Mouse (Mus musculus) thymus, postnatal 25 days (tissue): ENCODE results near the gene Kcnf1.

Experiments used
- DNase-seq: peaks from one replicate; pipeline ENCODE4 v3.0.0; 2022

Gene Kcnf1

DNA sequence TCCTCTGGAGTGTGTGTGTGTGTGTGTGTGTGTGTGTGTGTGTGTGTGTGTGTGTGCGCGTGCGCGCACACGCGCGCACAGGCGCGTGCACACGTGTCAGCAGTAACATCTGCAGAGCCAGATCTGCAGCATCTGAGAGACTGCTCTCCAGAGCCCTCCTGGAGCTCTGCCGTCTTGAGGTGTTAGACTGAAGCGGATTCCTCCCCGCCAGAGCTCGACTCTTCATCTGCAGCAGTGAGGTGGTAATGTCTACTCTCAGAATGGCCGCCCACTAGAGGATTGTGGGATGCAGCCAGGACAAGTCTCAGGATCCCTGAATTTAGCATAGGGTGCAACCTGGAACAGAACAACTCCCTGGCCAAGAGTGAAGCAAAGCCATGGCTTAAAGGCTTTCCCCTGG lies 19.1 kb downstream of the Kcnf1 start:
- DNase-seq: no peak

- no peak for DNase-seq
These were observed 20.9 kb downstream of the Kcnf1 start for GRCm38 (mm10) chr12:17155781-17156180.

DNA sequence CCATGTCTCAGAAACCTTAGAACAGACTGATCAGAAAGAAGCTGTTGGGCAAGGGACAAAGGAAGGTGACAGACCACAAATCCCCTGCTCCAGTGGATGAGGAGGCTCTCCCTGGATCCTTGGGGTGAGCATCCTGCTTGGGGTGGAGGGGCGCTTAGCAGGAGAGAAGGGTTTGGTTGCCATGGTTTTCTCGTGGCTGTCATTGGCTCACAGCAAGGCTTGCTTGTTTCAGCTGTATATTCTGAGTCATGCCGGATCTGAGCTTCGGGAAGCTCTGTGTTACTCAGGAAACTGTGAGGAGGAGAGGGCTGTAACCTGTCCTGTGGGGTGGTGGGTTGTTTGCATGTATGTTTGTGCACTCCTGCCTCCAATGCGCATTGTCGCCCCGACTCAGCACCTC lies 23.8 kb downstream of the Kcnf1 start:
- no peak for DNase-seq

DNA sequence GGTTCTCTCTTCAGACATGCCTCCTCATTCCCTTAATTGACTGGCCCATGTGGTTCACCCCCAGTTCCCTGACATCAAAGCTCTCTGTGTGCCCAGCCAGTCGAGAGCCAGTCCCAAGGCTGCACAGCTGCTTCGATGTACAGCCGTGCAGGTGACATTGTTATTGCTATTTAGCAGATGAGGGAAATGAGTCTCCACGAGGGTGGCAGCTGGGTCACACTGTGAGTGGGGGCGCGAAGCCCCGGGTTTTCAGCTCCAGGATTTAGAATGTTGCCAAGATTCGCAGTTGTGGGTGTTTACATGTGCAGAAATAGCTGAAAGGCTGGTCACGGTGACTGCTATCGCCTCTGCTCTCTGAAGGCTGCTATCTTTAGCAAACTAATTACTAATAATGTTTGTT lies 27.8 kb downstream of the Kcnf1 start:
- DNase-seq: no peak

GRCm38 (mm10) chr12:17141791-17142190 lies 34.9 kb downstream of the Kcnf1 start:
- no peak for DNase-seq

DNA sequence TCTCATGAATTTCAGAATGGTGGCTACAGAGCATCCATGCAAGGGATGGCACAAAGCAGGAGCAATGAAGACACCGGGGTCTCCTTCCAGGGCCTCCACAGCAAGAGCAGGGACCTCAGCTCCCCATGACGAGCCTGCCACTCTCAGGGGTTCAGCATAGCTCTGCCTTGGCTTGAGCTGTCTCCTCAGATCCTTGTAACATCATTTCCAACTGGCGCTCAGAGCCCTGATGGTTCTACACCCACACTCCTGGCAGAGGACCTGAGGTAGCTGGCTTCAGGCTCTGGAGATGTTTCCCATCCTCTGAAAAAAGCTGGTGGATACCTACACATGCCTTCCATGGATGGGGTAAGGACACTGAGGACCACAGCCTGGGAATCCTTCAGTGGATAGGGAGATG lies 36.3 kb downstream of the Kcnf1 start:
- no peak for DNase-seq

GRCm38 (mm10) chr12:17134546-17135096 lies 42.1 kb downstream of the Kcnf1 start:
- DNase-seq: no peak

DNA sequence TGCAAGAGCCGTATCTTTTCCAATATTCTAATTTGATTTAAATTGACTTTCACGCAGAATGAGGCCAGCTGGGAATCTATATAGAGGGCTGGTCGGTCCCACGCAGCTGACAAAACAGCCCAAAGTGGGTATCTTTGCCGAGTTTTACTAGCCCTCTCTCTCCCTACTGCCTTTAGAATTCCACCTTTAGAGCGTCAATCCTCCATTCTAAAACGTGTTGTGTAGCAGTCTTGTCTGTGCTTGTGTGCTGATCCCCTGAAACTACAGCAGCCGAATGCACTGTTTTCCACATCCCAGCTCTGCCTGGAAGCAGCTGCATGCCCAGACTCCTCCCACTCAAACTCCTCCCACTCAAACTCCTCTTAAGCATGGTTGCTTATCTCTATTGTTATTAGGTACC lies 44.4 kb downstream of the Kcnf1 start:
- DNase-seq: no peak

DNA sequence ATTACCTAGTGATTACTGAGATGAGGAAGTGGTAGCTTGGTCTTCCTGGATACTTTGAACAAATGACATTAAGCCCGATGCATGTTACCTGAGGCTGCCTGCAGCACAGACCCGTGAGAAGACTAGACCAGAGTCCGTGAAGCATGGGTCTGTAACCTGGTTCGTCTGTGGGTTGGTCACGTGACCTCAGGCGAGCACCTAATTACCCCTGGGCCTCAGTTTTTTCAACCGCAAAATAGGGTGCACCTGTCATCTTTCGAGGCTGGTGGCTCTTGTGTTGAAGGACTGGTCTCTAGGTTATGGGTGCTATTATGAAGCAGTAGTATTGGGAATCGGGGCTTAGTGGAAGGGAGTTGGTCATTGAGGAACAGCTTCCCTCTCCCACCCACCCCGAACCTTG lies 45.1 kb downstream of the Kcnf1 start:
- no peak for DNase-seq

GRCm38 (mm10) chr12:17122881-17123280 lies 53.8 kb downstream of the Kcnf1 start:
- peak; percentile 13 for DNase-seq
